Mouse (Mus musculus) retina, postnatal 7 days (tissue): ENCODE measurements around the gene Map7d1.

Experiments used
- DNase-seq: peaks from one replicate; pipeline ENCODE4 v3.0.0-alpha.2; 2012; ENCODE audit warnings: low read depth, low spot score

The Map7d1 gene

GRCm38 (mm10) chr4:126256131-126256791 is at the start of gene Map7d1:
Map7d1 (minus strand) TSS chr4:126256343.
- DNase-seq: peak; percentile 73

- no peak for DNase-seq
Measured at GRCm38 (mm10) chr4:126305428-126305827, 49.3 kb upstream of the Map7d1 start.

GRCm38 (mm10) chr4:126303877-126304276 is 47.7 kb upstream of the Map7d1 start:
- DNase-seq: no peak

- DNase-seq: no peak
Measured at GRCm38 (mm10) chr4:126301584-126302309, 45.6 kb upstream of the Map7d1 start.

- DNase-seq: no peak
Measured at GRCm38 (mm10) chr4:126300916-126301583, 44.9 kb upstream of the Map7d1 start.

- no peak for DNase-seq
Measured at GRCm38 (mm10) chr4:126296617-126297101, 40.5 kb upstream of the Map7d1 start.

GRCm38 (mm10) chr4:126295937-126296336 is 39.8 kb upstream of the Map7d1 start:
- no peak for DNase-seq

GRCm38 (mm10) chr4:126295152-126295551 is 39.0 kb upstream of the Map7d1 start:
- no peak for DNase-seq

- DNase-seq: no peak
Measured at GRCm38 (mm10) chr4:126291196-126291595, 35.1 kb upstream of the Map7d1 start.

GRCm38 (mm10) chr4:126290314-126290713 is 34.2 kb upstream of the Map7d1 start:
- no peak for DNase-seq

- DNase-seq: no peak
Measured at GRCm38 (mm10) chr4:126288085-126288666, 32.0 kb upstream of the Map7d1 start.

- no peak for DNase-seq
Measured at GRCm38 (mm10) chr4:126287302-126287995, 31.3 kb upstream of the Map7d1 start.

- DNase-seq: no peak
Measured at GRCm38 (mm10) chr4:126286492-126286891, 30.3 kb upstream of the Map7d1 start, which contains the start of gene Col8a2. Col8a2 (plus strand) TSS chr4:126286793.

- no peak for DNase-seq
Measured at GRCm38 (mm10) chr4:126283582-126283981, 27.4 kb upstream of the Map7d1 start.

GRCm38 (mm10) chr4:126281706-126282105 is 25.6 kb upstream of the Map7d1 start:
- no peak for DNase-seq

- no peak for DNase-seq
Measured at GRCm38 (mm10) chr4:126278961-126279360, 22.8 kb upstream of the Map7d1 start.

- no peak for DNase-seq
Measured at GRCm38 (mm10) chr4:126278565-126278915, 22.4 kb upstream of the Map7d1 start.

- DNase-seq: no peak
Measured at GRCm38 (mm10) chr4:126277906-126278564, 21.9 kb upstream of the Map7d1 start.

- no peak for DNase-seq
Measured at GRCm38 (mm10) chr4:126275681-126276131, 19.6 kb upstream of the Map7d1 start.

GRCm38 (mm10) chr4:126275081-126275480 is 18.9 kb upstream of the Map7d1 start:
- DNase-seq: no peak

GRCm38 (mm10) chr4:126273753-126274152 is 17.6 kb upstream of the Map7d1 start:
- no peak for DNase-seq
